Mouse (Mus musculus) spleen, postnatal 10 days (tissue): ENCODE data around the gene Lsm10.

ENCODE experiments used
- DNase-seq, 2 experiments: peaks; one replicate each; pipeline ENCODE4 v3.0.0; 2021 to 2022; ENCODE audit warnings: low spot score in 2 of 2

The Lsm10 gene

DNA sequence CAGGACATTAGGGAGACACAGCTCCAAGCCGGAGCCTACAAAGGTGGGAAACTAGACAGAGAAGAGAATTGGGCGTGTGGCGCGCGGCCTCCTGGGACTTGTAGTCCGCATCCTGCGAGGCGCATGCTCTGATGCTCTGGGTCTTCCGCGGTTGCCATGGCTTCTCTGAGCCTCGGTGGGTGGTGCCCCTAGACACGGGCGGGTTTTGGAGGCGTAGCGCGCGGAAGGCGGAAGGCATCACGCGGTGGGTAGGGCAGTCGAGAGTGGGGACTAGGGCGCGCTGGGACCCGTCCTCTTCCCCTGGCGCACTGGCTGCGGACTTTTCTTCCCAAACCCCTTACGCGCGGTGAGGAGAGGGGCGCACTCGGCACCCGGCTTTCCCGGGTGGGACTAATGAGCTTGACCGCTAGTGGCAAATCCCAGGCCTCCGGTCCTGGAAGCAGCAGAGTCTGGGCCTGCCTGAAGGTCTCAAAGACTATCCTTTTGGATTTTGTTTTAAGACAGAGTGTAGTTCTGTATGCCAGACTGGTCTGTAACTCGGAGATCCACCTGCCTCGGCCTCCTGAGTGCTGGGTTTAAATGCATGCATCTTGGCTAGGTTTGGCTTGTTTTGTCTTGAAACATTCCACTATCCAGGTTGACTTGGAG, at the start of gene Lsm10:
Gene Lsm10, plus strand, starts transcription at position 160 of the 648 bp plus-strand sequence.
- DNase-seq, result peak; percentile 75 to 94

DNA sequence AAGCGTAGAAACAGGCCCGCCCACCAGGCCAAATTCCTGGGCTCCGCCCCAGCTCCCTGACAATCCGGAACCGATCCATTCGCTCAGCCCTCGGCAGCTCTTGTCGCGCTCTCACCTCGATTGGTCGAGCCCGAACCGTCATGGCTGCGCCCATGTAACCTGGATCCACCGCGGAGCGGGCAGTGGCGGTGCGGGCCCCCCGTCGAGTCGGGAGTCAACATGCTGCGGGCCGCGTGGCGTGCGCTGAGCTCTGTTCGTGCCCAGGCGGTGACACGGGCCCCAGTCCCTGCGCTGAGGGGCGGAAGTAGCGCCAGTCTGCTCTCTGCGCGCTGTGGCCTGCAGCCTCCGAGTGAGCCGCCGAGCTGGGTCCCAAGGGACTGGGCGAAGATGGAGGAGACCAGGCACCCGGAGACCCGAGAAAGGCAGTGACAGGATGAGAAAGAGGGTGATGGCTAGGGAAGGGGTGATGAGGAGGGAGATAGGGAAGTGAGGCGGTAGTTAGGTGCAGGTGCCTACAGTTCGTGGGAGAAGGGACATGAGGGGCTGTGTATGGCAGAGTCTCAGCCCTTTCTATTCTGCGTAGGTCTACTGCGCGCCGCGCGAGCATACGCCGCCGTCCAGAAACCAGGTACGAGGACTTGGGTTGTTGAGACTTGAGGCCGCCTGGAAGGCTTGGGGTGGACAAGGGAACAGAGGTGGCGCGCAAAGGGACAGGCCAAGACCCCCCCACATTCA, 49.4 kb upstream of the Lsm10 start, which contains the start of gene Mrps15:
Gene Mrps15, plus strand, starts transcription at position 75 of the 735 bp plus-strand sequence.
- peak; percentile 60 to 83 for DNase-seq

DNA sequence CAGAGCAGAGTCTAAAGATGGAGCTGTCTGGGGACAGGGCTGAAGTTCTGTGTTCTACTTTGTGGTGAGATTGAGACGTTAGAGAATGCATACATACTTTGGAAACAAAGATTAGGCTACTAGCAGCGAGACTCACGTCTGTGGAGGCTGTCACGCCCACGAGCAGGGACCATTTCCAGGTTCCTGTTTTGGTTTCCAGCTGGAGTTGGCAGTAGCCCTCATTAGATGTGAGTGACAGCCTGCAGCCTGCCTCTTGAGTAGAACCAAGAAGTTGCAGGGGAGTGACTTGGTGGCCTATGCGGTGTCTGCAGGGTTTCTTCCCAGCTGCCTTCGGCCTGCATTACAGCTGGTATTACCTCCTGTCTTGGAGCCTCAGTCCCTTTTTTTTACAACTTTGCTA, 44.8 kb upstream of the Lsm10 start:
- no peak for DNase-seq

DNA sequence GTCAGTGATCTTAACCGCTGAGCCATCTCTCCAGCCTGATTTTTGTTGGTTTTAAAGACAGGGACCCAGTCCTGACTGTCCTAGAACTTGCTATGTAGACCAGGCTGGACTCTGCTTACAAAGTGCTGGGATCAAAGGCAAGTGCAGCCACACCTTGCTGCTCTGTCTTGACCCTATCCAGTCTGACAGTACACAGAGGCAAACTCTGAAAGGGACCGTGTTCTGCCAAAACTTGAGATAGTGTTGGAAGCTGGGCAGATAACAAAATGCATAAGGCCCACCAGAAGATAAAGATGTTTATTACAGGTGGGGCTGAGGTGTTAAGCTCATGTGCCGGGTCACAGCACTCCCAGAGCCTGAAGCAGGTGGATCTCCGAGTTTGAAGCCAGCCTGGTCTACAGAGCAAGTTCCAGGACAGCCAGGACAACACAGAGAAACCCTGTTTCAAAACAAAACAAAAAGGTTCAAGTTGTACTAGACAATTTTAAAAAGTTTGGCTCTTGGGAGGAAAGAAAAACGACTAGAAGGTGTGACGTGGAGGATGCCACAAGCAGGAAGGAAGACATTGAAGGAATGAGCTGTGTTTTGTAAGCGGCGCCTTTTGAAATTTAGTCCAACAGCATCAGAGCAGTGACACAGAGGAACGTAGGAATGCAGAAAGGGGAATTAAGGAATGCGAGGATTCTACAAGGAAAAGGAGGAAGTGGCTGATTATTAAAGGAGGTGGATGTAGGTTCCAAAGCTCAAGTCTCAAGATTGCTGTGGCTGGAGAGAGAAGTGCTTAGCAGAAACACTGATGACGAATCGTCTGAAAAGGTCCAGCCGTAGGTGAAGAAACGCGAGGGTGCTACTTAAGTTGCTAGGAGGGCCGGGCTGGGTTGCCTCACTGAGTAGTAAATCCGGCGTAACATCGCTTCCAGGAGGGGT, 39.0 kb upstream of the Lsm10 start:
- DNase-seq, result peak in 1 of 2 experiments; percentile 10

DNA sequence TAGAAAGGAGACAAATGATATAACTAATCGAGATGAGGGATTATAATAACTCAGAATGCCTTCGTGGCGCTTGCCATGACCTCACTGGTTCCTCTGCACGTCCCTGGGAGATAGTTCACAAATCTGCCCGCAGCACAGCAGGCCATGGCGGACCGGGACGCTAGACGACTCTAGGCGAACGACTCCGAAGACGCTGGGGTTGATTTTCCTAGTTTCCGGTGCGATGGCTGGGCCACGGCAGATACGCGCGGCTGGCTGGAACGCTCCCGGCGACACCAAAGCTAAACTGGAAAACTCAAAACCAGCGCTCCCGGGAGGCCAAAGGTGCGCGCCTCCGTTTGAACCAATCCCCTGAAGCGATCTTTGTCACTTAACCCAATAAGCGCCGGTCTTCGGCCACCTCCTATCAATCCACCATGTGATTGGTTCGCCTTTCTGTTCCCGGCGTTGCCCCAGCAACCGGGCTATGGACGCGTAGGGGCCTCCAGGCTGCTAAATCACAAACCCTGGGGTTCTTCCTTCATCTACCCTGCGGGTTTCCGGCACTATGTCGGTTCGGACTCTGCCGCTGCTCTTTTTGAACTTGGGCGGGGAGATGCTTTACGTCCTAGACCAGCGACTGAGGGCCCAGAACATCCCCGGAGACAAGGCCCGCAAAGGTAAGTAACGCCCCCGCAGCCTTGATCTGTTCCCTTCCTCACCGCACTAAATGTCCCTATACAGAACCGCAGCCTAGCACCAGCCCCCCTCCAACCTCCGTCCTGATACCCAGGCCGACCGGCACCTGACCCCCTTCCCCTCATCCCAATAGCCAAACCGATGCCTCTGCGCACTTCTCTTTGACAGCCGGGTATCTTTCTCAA, 38.1 kb upstream of the Lsm10 start, which contains the start of gene Oscp1:
Gene Oscp1, plus strand, starts transcription at position 432 of the 863 bp plus-strand sequence.
- DNase-seq, result peak; percentile 79 to 93

DNA sequence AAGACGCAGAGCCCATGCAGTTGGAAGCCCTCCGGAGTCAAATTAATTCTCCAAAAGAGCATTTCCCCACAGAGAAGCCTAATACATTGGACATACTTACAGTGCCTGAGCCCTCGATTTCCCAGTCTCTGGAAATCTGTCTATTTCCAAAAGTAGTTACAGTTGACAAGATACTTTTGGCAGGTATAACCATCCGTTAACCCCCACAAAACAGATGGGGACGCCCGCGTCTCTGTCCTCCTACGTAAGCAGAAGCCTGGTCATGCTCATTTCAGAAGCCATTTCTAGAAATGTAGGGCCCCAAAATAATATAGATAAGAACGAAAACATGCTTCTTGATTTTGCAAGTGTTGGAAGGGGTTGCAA, 37.4 kb upstream of the Lsm10 start:
- no peak for DNase-seq

DNA sequence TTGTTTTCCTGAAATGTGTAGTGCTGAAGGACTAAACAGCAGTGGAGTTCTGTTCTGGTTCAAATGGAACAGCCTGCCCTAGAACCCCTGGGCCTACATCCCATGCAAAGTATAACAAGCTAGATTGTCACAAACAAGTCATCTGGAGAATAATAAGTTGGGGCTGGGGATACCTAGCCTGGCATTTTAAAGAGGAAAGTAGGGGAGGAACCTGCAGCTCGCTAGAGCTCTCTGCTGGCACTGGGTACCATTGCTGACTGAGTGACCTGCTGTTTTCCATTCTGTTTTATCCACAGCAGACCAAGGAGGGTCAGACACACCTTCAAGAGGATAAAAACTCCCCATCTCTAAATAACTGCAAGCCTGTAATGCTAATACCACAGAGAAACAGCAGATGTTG, 33.6 kb upstream of the Lsm10 start:
- DNase-seq, result peak in 1 of 2 experiments; percentile 35

DNA sequence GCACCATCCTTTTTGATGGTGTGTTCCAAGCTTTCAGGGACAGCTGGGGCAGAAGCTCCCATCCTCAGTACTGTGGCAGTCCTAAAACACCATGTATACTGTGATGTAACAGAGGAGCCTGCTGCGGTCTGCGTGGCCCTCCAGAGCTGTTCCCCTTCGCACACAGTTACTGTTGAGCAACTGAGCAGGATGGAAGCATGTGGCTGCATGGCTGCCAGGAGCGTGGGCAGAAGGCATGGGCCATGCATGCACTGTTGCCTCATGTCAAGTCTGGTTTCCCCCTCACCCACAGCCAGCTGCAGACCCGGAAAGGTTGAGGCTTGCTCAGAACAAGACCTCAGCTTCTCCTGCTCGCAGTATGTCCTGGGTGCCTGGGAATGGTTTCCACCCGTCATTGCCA, 31.2 kb upstream of the Lsm10 start:
- DNase-seq, result no peak

DNA sequence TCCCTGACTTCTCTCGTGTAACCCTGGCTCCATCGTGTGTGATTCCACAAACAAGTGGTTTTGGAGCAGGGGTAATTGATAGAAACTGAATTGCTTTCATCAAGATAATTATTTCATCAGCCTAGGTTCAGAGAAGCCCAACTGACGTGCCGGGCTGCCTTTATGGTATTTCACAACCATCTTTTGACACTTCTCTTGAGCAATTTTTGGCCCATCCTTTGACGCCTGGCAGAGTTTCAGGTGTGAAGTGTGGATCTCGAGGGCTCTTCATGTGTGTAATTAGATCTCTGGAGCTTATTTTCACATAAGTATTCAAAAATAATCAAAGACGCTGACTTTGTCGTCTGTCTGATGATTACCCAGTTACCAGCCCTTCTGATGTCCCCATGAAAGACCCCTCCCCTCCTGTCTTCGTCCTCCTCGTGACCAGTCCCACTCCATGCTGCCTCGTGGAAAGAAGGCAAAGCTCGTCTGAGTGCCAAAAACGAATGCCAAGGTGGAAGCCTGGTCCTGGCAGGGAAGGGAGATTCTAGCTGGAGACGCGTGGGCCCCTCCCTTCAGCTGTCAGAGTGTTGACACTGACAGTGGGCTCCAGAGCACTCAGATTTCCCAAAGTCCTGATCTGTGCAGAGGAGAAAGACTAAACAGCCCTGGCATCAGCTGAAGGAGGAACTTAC, 28.9 kb upstream of the Lsm10 start:
- DNase-seq, result no peak

DNA sequence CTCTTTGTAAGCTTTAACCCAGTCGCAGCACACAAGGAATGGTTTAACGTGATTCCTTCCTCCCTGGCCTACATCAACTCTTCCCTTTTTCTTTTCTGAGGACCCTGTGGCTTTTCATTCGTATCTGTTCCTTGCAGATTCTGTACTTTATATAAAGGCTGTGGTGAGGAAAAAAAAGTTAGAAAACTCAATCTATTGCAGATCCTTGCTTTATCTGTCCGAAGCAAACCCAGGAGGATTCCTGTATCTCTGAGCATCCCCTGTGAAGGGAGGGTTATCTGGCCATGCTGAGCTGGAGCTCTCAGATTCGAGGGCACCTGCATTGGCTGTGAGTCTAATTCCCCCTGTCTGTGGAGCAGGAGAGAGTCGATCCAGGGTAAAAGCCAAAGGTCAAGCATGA, 27.6 kb upstream of the Lsm10 start:
- DNase-seq, result no peak

DNA sequence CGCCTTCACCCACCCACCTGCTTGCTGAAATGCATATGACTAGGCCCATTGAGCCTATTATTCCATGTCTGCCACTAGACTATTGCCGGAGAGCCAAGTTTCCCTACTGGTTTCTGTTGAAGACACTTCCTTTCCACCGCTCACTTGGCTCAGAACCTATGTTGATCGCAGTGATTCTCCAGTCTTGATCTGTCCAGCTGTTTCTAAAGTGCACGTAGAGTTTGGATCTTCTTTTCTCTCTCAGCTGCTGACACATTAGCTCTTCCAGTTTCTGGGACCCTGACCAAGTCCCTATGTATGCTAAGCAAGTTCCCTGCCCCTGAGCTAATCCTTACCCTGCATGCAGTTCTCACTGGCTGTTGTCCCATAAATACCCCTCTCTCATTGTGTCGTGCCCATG, 18.6 kb upstream of the Lsm10 start:
- DNase-seq, result no peak

DNA sequence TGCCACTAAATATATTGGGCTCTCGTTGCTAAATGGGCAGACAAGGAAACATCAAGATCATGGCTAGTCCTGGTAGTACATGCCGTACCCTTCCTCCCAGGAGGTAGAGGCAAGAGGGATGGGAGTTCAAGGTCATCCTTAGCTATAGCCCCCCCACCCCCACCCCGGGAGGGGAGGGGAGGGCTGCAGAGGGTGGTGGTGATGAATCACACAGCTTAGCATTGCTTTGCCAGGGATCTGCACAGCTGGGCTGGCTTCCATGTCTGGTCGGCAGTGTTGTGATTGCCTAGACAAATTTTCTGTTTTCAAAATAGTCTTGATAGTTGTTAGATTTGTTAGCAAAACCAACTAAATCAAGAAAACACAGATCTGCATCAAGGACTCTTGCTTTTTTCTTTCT, 17.2 kb upstream of the Lsm10 start:
- no peak for DNase-seq

DNA sequence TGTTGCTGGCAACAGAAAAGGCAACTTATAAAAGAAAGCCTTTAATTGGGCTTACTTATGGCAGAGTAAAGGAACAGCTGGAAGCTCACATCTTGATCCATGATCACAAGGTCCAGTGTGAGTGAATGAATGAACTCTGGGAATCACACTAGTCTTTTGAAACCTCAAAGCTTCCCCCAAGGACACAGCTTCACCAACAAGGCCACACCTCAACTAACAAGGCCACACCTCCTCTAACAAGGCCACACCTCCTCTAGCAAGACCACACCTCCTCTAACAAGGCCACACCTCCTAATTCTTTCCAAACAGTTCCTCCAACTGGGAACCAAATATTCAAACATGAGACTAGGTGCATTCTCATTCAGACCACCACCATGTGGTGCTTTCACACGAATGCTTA, 14.8 kb upstream of the Lsm10 start:
- DNase-seq, result no peak

DNA sequence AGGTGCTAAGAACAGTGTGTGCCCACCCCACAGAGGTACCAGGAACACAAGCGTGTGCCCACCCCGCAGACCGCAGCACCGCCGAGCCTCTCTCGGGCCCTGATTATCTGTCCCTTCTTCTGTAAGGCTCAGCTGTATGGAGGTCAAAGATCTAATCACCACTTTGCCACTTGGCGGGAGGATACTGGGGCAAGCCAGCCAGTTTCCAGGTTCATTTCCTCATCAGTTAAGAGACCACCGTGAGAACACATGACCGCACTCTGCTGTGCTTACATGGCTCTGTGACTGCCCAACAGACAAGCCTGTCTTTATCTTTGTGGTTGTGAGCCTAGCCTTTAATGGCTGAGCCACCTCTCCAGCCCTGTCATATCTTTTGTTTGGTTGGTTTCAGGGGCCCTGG, 13.4 kb upstream of the Lsm10 start:
- DNase-seq, result no peak

DNA sequence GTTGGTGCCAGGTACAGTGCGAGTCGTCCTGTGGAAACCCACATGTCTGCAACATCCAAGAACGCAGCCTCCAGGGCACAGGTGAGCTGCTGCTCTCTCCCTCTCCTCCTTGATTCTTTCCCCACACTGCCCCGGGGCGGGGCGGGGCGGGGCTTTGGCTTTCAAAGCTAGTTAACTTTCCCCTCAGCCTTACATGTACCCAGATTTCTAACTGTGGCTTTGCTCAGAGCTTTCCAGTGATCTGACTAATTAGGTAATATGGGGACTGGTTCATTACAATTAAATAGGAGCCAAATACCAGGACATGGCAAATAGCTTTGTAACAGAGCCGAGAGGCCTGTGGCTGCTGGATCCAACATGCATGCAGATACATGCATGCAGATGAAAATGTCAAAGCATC, 12.0 kb upstream of the Lsm10 start:
- DNase-seq, result no peak

DNA sequence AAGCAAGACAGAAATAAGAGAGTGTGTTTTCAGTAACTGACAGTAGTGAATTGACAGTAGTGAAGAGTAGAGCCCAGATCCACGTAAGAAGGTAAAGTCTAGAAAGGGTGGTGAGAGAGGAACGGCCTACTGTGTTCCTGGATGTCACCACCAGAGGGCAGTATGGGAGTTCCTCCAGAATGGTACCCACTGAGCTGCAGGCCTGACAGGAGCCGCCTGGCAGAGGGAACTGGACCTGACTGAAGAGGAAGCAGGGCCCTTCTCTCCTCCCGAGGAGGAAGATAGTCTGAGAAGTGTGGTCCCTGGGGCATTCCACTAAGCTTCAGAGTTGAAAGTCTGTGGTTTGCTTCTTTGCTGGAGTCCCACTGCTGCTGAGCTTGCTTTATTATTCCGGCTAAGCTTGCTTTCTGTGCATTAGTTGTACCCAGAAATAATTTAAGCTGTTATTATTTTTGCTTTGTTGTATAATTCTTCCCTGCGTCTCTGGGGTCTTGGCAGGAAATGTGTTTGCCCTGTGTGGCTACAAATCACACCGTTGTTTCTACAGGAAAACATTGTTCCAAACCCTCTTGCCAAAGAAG, 10.3 kb upstream of the Lsm10 start:
- DNase-seq, result peak; percentile 76 to 86

DNA sequence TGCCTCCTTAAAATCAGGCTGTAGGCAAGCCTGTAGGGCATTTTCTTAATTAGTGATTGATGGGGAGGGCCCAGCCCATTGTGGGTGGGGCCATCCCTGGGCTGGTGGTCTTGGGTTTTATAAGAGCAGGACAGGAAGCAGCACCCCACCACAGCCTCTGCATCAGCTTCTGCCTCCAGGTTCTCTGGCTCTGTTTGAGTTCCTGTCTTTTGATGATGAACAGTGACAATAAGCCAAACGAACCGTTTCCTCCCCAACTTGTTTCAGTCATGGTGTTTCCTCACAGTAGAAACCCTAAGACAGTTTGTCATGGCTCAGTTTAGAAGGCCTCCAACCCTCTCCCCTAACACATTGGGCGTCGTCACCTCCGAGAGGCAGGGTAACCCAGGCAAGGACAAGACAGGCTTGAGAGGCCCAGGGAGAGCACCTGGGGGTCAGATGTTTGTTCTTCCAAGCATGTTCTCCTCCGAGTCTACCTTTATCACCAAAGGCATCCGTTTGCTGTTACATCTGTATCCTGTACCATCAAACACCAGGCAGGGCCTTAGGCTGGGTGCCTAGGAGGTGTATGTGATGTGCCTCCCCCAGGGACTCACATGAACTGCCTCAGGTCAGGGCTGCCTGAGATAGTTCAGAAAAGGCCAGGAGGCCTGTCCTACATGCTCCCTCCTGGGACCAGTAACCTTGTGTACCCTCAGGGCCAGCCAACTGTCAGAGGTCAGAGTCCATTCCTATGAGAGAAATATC, 6.1 kb upstream of the Lsm10 start:
- DNase-seq, result no peak

DNA sequence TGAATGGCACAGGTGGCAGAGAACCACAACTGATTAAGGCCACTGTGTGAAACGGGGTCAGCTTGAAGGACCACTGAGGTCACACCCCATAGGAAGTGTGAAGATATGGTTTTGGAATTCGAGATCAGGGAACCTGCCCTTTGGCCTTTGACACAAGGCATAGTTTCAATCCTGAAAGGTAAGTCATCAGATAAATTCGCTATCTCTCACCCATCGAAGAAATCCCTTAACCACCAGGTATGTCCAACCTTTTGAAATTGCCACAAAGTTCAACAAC, 5.6 kb upstream of the Lsm10 start:
- no peak for DNase-seq

DNA sequence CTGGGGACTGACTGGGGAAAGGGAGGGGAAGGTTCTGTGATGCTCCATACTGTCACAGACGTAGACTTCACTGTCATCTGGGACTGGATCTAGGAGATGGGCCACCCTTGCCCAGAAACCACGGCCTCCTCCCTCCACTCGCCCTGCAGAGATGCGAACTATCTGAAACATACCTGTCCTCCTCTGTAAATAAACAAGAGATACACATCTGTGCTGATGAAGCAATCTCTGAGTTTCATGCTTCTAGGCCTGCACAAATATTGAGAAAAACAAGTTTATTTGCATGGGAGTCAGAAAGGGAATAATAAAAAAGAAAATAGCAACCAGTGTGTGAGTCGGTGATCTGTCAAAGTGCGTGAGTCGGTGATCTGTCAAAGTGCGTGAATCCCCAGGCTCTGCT, 4.5 kb upstream of the Lsm10 start:
- DNase-seq, result no peak
